Mouse (Mus musculus) megakaryocyte-erythroid progenitor cell, adult 5-6 weeks (primary cell): ENCODE measurements at regions not wholly inside any gene's neighbourhood (a gene's known extent, or its start where the extent isn't known, plus 50 kb on each side); places are given as distances from the start of the nearest gene placed in this dataset.

Experiments used
- ATAC-seq: replicated peaks from 2 replicates; pipeline ENCODE4 v1.8.0; 2016; ENCODE audit warnings: mild to moderate bottlenecking, inconsistent platforms; ENCODE audit not compliant: severe bottlenecking, poor library complexity, low FRiP score, low TSS enrichment

DNA sequence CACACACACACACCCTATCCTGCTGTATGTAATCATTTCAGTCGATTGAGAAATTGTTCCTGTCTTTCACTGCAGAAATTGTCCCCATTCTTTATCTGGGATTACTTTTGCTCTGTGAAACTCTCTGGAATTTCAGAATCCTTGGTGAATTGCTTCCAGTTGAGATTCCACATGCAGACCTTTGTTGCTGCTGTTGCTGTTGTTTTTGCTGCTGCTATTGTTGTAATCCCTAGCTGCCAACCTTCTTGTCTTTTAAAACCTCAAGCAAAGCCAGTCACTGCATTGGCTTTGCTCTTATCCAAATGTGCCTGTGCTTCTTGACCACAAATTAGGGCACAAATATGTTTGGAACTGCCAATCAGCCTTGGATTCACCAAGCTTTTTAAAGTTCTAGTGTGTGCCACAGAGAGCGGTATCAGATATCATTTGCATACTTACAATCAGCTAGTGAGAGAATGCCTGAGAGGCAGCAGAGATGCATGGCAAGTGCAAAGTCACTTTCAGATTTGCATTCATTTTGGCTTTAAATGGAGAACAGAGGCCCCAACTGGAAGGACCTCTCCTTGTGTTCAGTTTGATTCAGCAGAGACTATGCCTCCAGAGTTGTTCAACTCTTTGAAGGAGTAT is 1187.0 kb upstream of the Map3k7 start:
- no peak for ATAC-seq

GRCm38 (mm10) chr4:30781649-30782048 is 1182.2 kb upstream of the Map3k7 start:
- no peak for ATAC-seq

- ATAC-seq = no peak
Measured at GRCm38 (mm10) chr4:30789976-30790657, 1173.8 kb upstream of the Map3k7 start.

GRCm38 (mm10) chr4:30809798-30810197 is 1154.1 kb upstream of the Map3k7 start:
- no peak for ATAC-seq

DNA sequence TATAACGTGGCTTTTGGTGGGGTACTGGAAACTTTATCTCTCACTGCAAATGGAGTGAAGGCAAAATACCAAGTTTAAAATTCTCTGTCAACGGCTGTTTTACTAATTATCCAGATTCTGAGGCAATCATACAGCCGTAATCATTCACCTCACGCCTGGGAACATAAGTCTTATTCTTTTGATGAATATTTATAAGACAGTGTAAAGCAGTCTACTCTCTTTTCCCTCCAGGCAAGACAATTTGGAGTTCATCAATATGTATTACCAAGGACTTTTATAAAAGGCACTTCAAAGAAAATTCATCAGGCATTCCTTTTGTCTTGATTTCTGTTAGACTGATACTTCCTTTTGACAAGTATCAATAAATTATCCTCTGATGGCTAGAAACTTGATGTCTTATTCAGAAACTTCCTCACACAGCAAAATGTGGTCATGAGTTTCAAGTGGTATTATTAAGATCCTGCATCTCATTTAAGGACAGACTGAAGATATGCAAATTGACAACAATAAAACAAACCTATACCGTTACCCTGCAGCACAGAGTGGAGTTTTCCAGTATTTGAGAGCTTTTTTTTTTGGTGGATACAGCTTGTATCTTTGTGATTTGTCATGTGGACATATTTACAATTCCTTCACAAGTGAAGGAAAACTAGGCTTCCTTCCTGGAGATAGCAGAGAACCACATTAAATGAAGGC is 1108.4 kb upstream of the Map3k7 start:
- no peak for ATAC-seq

DNA sequence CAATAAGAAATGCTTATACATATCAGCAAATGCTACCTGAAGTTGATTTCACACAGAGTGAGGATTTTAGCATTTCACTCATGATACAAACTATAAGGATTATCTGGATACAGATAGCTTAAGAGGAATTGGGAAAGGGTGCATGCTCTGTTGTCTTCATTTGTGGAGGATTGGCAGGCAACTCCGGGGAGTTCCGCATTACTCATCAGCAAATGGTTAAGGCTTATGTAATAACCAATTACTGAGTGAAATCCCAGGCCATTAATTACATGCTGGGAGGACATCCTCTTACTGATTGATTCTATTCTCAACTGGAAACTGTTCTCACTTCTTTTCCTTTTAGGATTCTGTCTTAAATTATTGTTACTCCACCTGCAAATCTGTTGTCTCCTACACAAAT is 1058.9 kb upstream of the Map3k7 start:
- ATAC-seq = no peak

- ATAC-seq = no peak
Measured at GRCm38 (mm10) chr4:30922944-30923343, 1041.0 kb upstream of the Map3k7 start.

- ATAC-seq = no peak
Measured at GRCm38 (mm10) chr4:30932358-30932757, 1031.5 kb upstream of the Map3k7 start.

- ATAC-seq = no peak
Measured at GRCm38 (mm10) chr4:30933030-30933987, 1030.6 kb upstream of the Map3k7 start.

DNA sequence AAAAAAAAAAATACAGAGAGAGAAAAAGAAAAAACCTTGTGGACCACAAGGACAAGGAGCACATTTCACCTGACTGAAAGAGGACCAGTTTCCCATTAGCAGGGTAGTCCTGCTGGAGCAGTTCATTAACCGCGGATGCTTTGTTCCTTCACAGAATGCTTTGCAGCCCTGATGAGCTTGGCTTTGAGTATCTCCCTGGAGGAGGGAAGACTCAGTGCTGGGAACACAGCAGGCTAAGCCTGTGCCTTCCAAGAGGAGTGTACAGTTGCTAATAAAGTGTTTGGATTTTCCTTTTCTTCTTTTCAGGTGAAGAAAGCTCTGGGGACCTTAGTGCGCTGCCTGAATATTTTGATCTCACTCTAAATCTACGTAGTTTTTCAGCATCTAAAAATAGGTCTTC is 980.3 kb upstream of the Map3k7 start:
- no peak for ATAC-seq

DNA sequence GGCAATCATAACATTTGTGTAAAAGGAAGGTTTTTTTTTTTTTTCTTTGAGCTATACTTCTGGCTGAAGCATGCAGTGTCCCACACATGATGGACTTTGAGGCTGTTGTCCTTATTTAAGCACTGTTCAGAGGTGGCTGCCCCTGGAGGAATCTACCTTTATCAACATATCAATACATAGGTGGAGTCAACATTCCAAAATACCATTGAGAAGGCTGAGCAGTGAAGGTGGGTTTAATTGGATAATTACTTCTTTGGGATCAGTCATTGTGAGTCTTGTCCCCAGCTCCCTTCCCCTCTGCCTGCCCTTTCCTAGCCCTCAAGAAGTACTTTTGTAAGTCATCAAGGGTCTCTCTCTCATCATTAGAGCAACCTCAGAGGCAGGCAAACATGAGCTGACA is 951.9 kb upstream of the Map3k7 start:
- no peak for ATAC-seq

DNA sequence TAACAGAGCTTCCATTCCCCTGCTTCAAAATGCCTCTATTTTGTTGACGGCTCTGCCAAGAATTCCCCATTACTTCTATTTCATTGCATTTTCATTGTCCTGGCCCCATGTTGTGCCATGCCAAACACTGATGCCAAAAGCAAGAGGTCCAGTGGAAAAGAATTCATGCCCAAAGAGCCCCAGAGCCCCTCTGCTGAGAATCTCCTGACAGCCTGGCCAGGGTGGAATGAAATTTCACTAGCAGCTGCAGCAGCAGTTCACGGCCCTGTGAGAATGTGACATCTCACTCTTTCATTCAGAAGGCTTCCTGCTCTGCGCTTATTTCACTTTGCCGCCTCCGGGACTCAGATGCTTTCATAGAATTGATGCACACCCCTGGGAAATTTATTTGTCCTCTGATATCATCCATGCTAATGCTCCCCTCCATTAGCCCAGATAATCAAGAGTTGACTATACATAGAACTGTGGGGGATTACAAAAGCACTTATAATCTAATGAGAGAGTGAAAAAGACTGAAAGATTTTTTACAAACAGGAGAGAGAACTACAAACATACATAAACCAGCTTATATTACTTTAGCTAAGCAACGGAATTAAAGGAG is 911.7 kb upstream of the Map3k7 start:
- no peak for ATAC-seq

DNA sequence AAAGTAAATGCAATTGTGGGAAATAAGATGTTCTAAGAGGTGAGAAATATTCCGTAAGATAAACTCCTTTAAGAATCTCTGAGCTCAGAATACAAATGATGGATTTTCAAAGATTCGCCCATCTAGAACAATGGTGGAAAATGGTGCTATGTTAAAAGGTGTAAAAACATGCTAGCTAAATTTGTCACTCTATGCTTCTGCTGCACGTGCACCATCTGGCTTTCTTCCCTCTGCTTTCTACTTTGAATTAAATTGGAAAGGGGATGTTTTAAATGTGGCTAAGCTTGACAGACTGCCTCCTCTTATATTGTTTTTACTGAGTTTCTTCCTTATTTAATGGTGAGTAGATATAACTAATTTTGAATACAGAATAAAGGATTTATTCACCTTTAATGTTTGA is 887.7 kb upstream of the Map3k7 start:
- no peak for ATAC-seq

DNA sequence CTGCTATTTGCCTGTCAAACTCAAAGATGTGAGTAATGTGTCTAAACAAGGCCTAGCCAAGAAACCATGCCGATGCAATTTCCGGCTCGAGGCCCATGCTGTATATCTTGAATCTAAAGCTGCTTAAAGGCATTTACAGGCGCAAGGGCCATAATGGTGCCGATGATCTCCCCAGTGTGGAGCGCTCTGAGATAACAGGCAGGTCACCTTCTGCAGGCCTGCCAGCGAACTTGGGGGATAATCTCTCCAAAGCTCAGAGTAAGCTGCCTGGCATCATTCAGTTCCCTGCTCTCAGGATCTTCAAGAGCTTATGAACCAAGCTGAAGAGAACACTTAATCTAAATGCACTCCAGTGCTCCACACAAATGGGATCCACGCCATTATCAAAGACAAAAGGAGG is 842.3 kb upstream of the Map3k7 start:
- ATAC-seq = no peak

GRCm38 (mm10) chr4:31143166-31143565 is 820.7 kb upstream of the Map3k7 start:
- ATAC-seq = no peak

- ATAC-seq = no peak
Measured at GRCm38 (mm10) chr4:31167431-31167830, 796.5 kb upstream of the Map3k7 start.

DNA sequence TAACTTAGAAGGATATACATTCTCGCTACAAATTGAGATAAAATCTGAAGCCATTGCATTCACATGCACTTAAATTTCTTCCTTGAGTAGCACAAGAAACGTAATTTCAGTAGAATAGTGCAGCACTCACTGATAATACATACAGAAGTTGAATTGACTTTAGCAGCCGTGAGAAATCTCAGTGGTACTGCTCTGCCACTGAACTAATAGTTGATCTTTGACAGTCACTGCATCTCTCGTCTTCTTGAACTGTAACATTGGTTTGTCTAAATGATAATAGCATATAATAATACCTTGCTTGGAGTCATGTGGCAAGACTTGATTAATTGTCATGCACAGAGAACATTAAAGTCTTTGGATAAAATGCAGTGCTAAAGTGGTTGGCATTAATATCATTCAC is 795.5 kb upstream of the Map3k7 start:
- ATAC-seq = no peak

- no peak for ATAC-seq
Measured at GRCm38 (mm10) chr4:31171190-31171589, 792.7 kb upstream of the Map3k7 start.

- no peak for ATAC-seq
Measured at GRCm38 (mm10) chr4:31197852-31198251, 766.0 kb upstream of the Map3k7 start.
